Mouse (Mus musculus): ENCODE measurements around the gene Map3k20.

Map3k20 gene

GRCm38 (mm10) chr2:72285256-72285887 is at the start of gene Map3k20:
Gene Map3k20, plus strand, starts transcription at chr2:72285637.
- in situ Hi-C loops (cut with MboI, MseI): no loop called here

- in situ Hi-C loops (cut with MboI, MseI): no loop called here
Measured at GRCm38 (mm10) chr2:72238421-72238820, 47.0 kb upstream of the Map3k20 start.

GRCm38 (mm10) chr2:72238925-72239324 is 46.5 kb upstream of the Map3k20 start:
- in situ Hi-C loops (cut with MboI, MseI): no loop called here

GRCm38 (mm10) chr2:72239456-72239855 is 46.0 kb upstream of the Map3k20 start:
- in situ Hi-C loops (cut with MboI, MseI): no loop called here

GRCm38 (mm10) chr2:72239993-72240392 is 45.4 kb upstream of the Map3k20 start:
- in situ Hi-C loops (cut with MboI, MseI): loop anchor here (10.0 kb wide), 1 partner anchor 155 kb away; no protein-coding TSS in a partner anchor

GRCm38 (mm10) chr2:72240691-72241090 is 44.7 kb upstream of the Map3k20 start:
- in situ Hi-C loops (cut with MboI, MseI): loop anchor here (10.0 kb wide), 1 partner anchor 154 kb away; no protein-coding TSS in a partner anchor

GRCm38 (mm10) chr2:72241714-72242472 is 43.5 kb upstream of the Map3k20 start:
- in situ Hi-C loops (cut with MboI, MseI): loop anchor here (10.0 kb wide), 1 partner anchor 153 kb away; no protein-coding TSS in a partner anchor

- in situ Hi-C loops (cut with MboI, MseI): loop anchor here (10.0 kb wide), 1 partner anchor 152 kb away; no protein-coding TSS in a partner anchor
Measured at GRCm38 (mm10) chr2:72242910-72243675, 42.3 kb upstream of the Map3k20 start.

GRCm38 (mm10) chr2:72245631-72246030 is 39.8 kb upstream of the Map3k20 start:
- in situ Hi-C loops (cut with MboI, MseI): loop anchor here (10.0 kb wide), 1 partner anchor 149 kb away; no protein-coding TSS in a partner anchor

- in situ Hi-C loops (cut with MboI, MseI): loop anchor here (10.0 kb wide), 1 partner anchor 148 kb away; no protein-coding TSS in a partner anchor
Measured at GRCm38 (mm10) chr2:72246376-72246775, 39.1 kb upstream of the Map3k20 start.

GRCm38 (mm10) chr2:72247819-72248218 is 37.6 kb upstream of the Map3k20 start:
- in situ Hi-C loops (cut with MboI, MseI): loop anchor here (10.0 kb wide), 1 partner anchor 147 kb away; no protein-coding TSS in a partner anchor

GRCm38 (mm10) chr2:72252510-72253505 is 32.6 kb upstream of the Map3k20 start:
- in situ Hi-C loops (cut with MboI, MseI): no loop called here

- in situ Hi-C loops (cut with MboI, MseI): no loop called here
Measured at GRCm38 (mm10) chr2:72253882-72254281, 31.6 kb upstream of the Map3k20 start.

- in situ Hi-C loops (cut with MboI, MseI): no loop called here
Measured at GRCm38 (mm10) chr2:72254813-72255582, 30.4 kb upstream of the Map3k20 start.

- in situ Hi-C loops (cut with MboI, MseI): no loop called here
Measured at GRCm38 (mm10) chr2:72260704-72261103, 24.7 kb upstream of the Map3k20 start.

- in situ Hi-C loops (cut with MboI, MseI): no loop called here
Measured at GRCm38 (mm10) chr2:72262814-72263480, 22.5 kb upstream of the Map3k20 start.

- in situ Hi-C loops (cut with MboI, MseI): no loop called here
Measured at GRCm38 (mm10) chr2:72267390-72267789, 18.0 kb upstream of the Map3k20 start.

GRCm38 (mm10) chr2:72269651-72270341 is 15.6 kb upstream of the Map3k20 start:
- in situ Hi-C loops (cut with MboI, MseI): no loop called here
